Mouse (Mus musculus) thymus, adult 2 months (tissue): ENCODE results near the gene Znrf2.

ENCODE experiments used
- CTCF ChIP-seq: fragments of 200-500 bp; IDR thresholded peaks from 2 replicates; pipeline ENCODE4 v1.5.1; 2012; ENCODE audit warnings: mild to moderate bottlenecking, control low read depth, low read length, moderate library complexity, borderline replicate concordance; ENCODE audit not compliant: control insufficient read depth, poor library complexity, insufficient read depth; ENCODE audit errors: extremely low read depth
- POLR2A ChIP-seq: fragments of 200-500 bp; IDR thresholded peaks from 2 replicates; pipeline ENCODE4 v1.6.1; 2012; ENCODE audit warnings: mild to moderate bottlenecking, low read length, control low read depth, moderate library complexity; ENCODE audit not compliant: control insufficient read depth, poor library complexity, insufficient read depth; ENCODE audit errors: extremely low read depth

DNA sequence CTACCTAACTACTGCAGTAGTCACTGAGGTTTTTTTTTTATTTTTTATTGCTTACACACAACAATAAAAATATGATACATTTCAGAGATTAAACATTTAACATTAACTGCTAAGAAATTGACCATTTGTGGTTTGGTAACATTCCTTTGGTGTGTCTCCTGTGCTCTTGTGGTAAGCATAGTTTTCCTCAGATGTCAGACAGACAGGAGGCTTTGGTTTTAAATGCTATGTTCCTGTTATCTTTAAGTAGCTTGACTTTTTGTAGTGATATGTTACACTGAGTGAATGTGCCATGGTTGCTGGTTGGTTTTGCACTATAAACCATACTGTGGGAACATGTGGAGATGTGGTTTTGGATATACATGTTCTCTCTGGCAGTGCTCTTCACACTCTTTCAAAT is 19.9 kb downstream of the Znrf2 start:
- TF ChIP-seq CTCF (no peak), POLR2A (no peak)
